Mouse (Mus musculus) heart, adult 2 months (tissue): ENCODE data around the gene Kdm7a.

Experiments
- CTCF ChIP-seq: fragments of 200-600 bp; IDR thresholded peaks from 2 replicates; pipeline ENCODE4 v1.8.1; 2022; ENCODE audit warnings: antibody characterized with exemption, mild to moderate bottlenecking, moderate library complexity
- EP300 ChIP-seq: fragments of 200-500 bp; IDR thresholded peaks from 2 replicates; pipeline ENCODE4 v1.6.1; 2011; ENCODE audit warnings: low read depth, low read length, control low read depth; ENCODE audit not compliant: insufficient read depth

- TF ChIP-seq CTCF (no peak), EP300 (no peak)
Measured at GRCm38 (mm10) chr6:39208181-39208580, 1.6 kb upstream of the Kdm7a start.
